29 mouse cellular contexts compared by ENCODE assay signal in the genomic region with DNA sequence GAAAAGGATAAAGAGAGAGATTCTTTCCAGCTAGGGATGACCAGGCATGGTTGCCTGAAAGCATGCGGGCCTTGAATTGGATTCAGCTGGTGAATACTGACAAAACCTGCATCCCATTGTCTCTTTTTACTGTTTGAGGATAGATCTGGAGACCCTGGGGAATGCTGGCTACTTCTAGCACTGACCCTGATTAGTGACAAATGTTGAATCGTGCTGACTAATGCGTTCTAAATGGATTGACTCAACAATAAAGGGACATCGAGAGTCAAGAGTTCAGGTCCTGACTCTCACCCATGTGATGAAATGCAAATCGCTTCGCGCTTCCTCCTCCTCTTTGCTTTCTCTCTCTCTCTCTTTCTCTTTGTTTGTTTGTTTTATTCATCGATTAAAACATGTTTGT.
A peak's percentile ranks its signal among the peaks of the same experiment; 100 is the strongest.
DNase-seq lines count a peak whose midpoint lies in the region; ATAC-seq lines count a peak whose summit lies in the region.
"Had no signal": no experiment of that assay in that cellular context is flagged by ENCODE, and none has a peak within 500 bp of the region (broad histone marks: within the 10 kb centered on the region; RNA-seq: fewer than 3 reads in every experiment).

No protein-coding gene starts in this region.

- H3K9ac ChIP-seq in hindbrain, embryonic 11.5 days (ENCODE audit: low read depth, low read length), result no peak overlapping the region
- no peak overlapping the region for H3K9ac ChIP-seq in hindbrain, embryonic 13.5 days
- H3K9ac ChIP-seq in embryonic facial prominence, embryonic 11.5 days (replicated peaks; ENCODE audit: low read length), result no peak overlapping the region
- H3K9ac ChIP-seq: heart, embryonic 13.5 days; liver, embryonic 13.5 days; neural tube, embryonic 12.5 days had no signal

- 21% methylated on average over 8 of the region's 8 CpGs for WGBS in hindbrain, embryonic 11.5 days
- 22% methylated on average over 8 of the region's 8 CpGs for WGBS in hindbrain, embryonic 13.5 days
- 47% methylated on average over 8 of the region's 8 CpGs for WGBS in embryonic facial prominence, embryonic 11.5 days

- peaks cover 19% of the 10 kb centered on the region for H3K4me1 ChIP-seq in hindbrain, embryonic 11.5 days (replicated peaks; ENCODE audit: control insufficient read depth, insufficient read depth, low read length)
- H3K4me1 ChIP-seq in hindbrain, embryonic 13.5 days (replicated peaks), result peaks cover 37% of the 10 kb centered on the region
- H3K4me1 ChIP-seq in embryonic facial prominence, embryonic 11.5 days (ENCODE audit: control insufficient read depth, insufficient read depth, low read length), result 0 out of 2 replicates have a peak, but pooled peaks cover 2% of the 10 kb centered on the region

- DNase-seq in embryo, embryonic 10 days (ENCODE audit: low spot score), result peak; percentile 78
- no peak for DNase-seq in embryo, embryonic 11 days
- no peak for DNase-seq in hindbrain, embryonic 11.5 days (ENCODE audit: low spot score)
- peak; percentile 24 for DNase-seq in 3T3-L1 (ENCODE audit: low read depth, low spot score)
- peak; percentile 58 for DNase-seq in embryonic facial prominence, embryonic 11.5 days (ENCODE audit: low spot score)
- no peak for DNase-seq in lung, postnatal 10 days
- DNase-seq in lung, postnatal 25 days (ENCODE audit: low spot score), result no peak
- DNase-seq: adrenal gland, postnatal 10 days; cerebellum, adult 11-12 months; cerebellum, adult 9-11 months; heart, postnatal 10 days; kidney, adult 8-10 months; kidney, postnatal 4 days; liver, embryonic 13.5 days; lung, adult 2 months; lung, postnatal 14 days; right cerebral cortex, adult 18-20 months; right cerebral cortex, postnatal 4 days; thymus, adult 2 months had no signal

- H3K4me2 ChIP-seq in hindbrain, embryonic 11.5 days (replicated peaks; ENCODE audit: low read depth, low read length), result no peak overlapping the region
- no peak overlapping the region for H3K4me2 ChIP-seq in hindbrain, embryonic 13.5 days
- no peak overlapping the region for H3K4me2 ChIP-seq in embryonic facial prominence, embryonic 11.5 days (ENCODE audit: low read depth, low read length)
- H3K4me2 ChIP-seq: heart, embryonic 13.5 days; liver, embryonic 13.5 days; neural tube, embryonic 12.5 days had no signal

- peaks cover 5% of the 10 kb centered on the region; the same call in 1 of the 2 replicates for H3K27me3 ChIP-seq in hindbrain, embryonic 11.5 days (ENCODE audit: control insufficient read depth, insufficient read depth, low read length)
- 0 out of 2 replicates have a peak, but pooled peaks cover 14% of the 10 kb centered on the region for H3K27me3 ChIP-seq in hindbrain, embryonic 13.5 days
- H3K27me3 ChIP-seq in embryonic facial prominence, embryonic 11.5 days (ENCODE audit: control insufficient read depth, insufficient read depth, low read length), result no peaks in the 10 kb centered on the region
- H3K27me3 ChIP-seq: heart, embryonic 13.5 days; liver, embryonic 13.5 days; neural tube, embryonic 12.5 days; Patski had no signal

- H3K4me3 ChIP-seq in hindbrain, embryonic 11.5 days (ENCODE audit: low read depth, low read length), result no peak overlapping the region
- no peak overlapping the region for H3K4me3 ChIP-seq in hindbrain, embryonic 13.5 days
- H3K4me3 ChIP-seq in embryonic facial prominence, embryonic 11.5 days (ENCODE audit: low read depth, low read length), result no peak overlapping the region
- H3K4me3 ChIP-seq: erythroblast, embryonic 14.5 days; heart, embryonic 13.5 days; liver, embryonic 13.5 days; myocyte; neural tube, embryonic 12.5 days had no signal

- no peaks in the 10 kb centered on the region for H3K9me3 ChIP-seq in hindbrain, embryonic 11.5 days (ENCODE audit: control insufficient read depth, low read length)
- no peaks in the 10 kb centered on the region for H3K9me3 ChIP-seq in hindbrain, embryonic 13.5 days
- H3K9me3 ChIP-seq in embryonic facial prominence, embryonic 11.5 days (replicated peaks; ENCODE audit: control insufficient read depth, low read length), result no peaks in the 10 kb centered on the region
- H3K9me3 ChIP-seq: G1E; heart, embryonic 13.5 days; liver, embryonic 13.5 days; neural tube, embryonic 12.5 days had no signal

- H3K27ac ChIP-seq in hindbrain, embryonic 11.5 days (ENCODE audit: low read depth, low read length), result 0 out of 2 replicates have a peak overlapping the region, but pooled peaks have one; percentile 8
- H3K27ac ChIP-seq in hindbrain, embryonic 13.5 days, result no peak overlapping the region
- H3K27ac ChIP-seq in embryonic facial prominence, embryonic 11.5 days (replicated peaks; ENCODE audit: low read depth, low read length), result no peak overlapping the region
- H3K27ac ChIP-seq: heart, embryonic 13.5 days; kidney, postnatal 0 days; liver, embryonic 13.5 days; neural tube, embryonic 12.5 days had no signal

- no peak for ATAC-seq in hindbrain, embryonic 11.5 days (ENCODE audit: low FRiP score)
- ATAC-seq in hindbrain, embryonic 13.5 days (ENCODE audit: low FRiP score), result no peak
- ATAC-seq in embryonic facial prominence, embryonic 11.5 days (replicated peaks; ENCODE audit: insufficient number of reproducible peaks, low FRiP score, low TSS enrichment, low read depth), result no peak
- ATAC-seq: forebrain, embryonic 14.5 days; intestine, embryonic 16.5 days; Patski had no signal

- H3K36me3 ChIP-seq in hindbrain, embryonic 11.5 days (ENCODE audit: control insufficient read depth, insufficient read depth, low read length), result no peaks in the 10 kb centered on the region
- no peaks in the 10 kb centered on the region for H3K36me3 ChIP-seq in hindbrain, embryonic 13.5 days
- no peaks in the 10 kb centered on the region for H3K36me3 ChIP-seq in embryonic facial prominence, embryonic 11.5 days (replicated peaks; ENCODE audit: control insufficient read depth, insufficient read depth, low read depth, low read length)
- H3K36me3 ChIP-seq: heart, embryonic 13.5 days; liver, embryonic 13.5 days; neural tube, embryonic 12.5 days had no signal

Comparison
In these comparisons a context has a peak if more than half of its experiments do, and no peak if none do; other contexts are left out.
1. DNase-seq: peak in embryo, embryonic 10 days (single experiment), 3T3-L1 (single experiment) and embryonic facial prominence, embryonic 11.5 days (single experiment); none in embryo, embryonic 11 days (single experiment), hindbrain, embryonic 11.5 days (single experiment), lung, postnatal 10 days (single experiment) and lung, postnatal 25 days (single experiment).